Mouse (Mus musculus): ENCODE measurements around the gene Epha4.

Epha4 gene

GRCm38 (mm10) chr1:77514963-77515650, at the start of gene Epha4:
Gene Epha4, minus strand, starts transcription at chr1:77515088.
- peak; percentile 94 for DNase-seq (ENCODE audit: low spot score)

GRCm38 (mm10) chr1:77556199-77556598, 41.3 kb upstream of the Epha4 start:
- no peak for DNase-seq (ENCODE audit: low spot score)

- DNase-seq (ENCODE audit: low spot score): no peak
Observed at GRCm38 (mm10) chr1:77551927-77552326, 37.0 kb upstream of the Epha4 start.

- no peak for DNase-seq (ENCODE audit: low spot score)
Observed at GRCm38 (mm10) chr1:77545722-77546121, 30.8 kb upstream of the Epha4 start.

GRCm38 (mm10) chr1:77545035-77545434, 30.1 kb upstream of the Epha4 start:
- DNase-seq (ENCODE audit: low spot score): no peak

- DNase-seq (ENCODE audit: low spot score): no peak
Observed at GRCm38 (mm10) chr1:77544279-77544678, 29.4 kb upstream of the Epha4 start.

- no peak for DNase-seq (ENCODE audit: low spot score)
Observed at GRCm38 (mm10) chr1:77539945-77540344, 25.1 kb upstream of the Epha4 start.

GRCm38 (mm10) chr1:77538559-77538958, 23.7 kb upstream of the Epha4 start:
- peak; percentile 10 for DNase-seq (ENCODE audit: low spot score)

GRCm38 (mm10) chr1:77535905-77536304, 21.0 kb upstream of the Epha4 start:
- DNase-seq (ENCODE audit: low spot score): peak; percentile 24

GRCm38 (mm10) chr1:77532576-77533183, 17.8 kb upstream of the Epha4 start:
- DNase-seq (ENCODE audit: low spot score): no peak

GRCm38 (mm10) chr1:77531934-77532575, 17.2 kb upstream of the Epha4 start:
- peak; percentile 11 for DNase-seq (ENCODE audit: low spot score)

- peak; percentile 37 for DNase-seq (ENCODE audit: low spot score)
Observed at GRCm38 (mm10) chr1:77525082-77525481, 10.2 kb upstream of the Epha4 start.

- no peak for DNase-seq (ENCODE audit: low spot score)
Observed at GRCm38 (mm10) chr1:77523354-77523753, 8.5 kb upstream of the Epha4 start.

- DNase-seq (ENCODE audit: low spot score): no peak
Observed at GRCm38 (mm10) chr1:77521640-77522539, 7.0 kb upstream of the Epha4 start.

GRCm38 (mm10) chr1:77518715-77519114, 3.8 kb upstream of the Epha4 start:
- no peak for DNase-seq (ENCODE audit: low spot score)

GRCm38 (mm10) chr1:77516203-77516991, 1.5 kb upstream of the Epha4 start:
- peak; percentile 91 for DNase-seq (ENCODE audit: low spot score)

GRCm38 (mm10) chr1:77515651-77515981, 728 bp upstream of the Epha4 start:
- DNase-seq (ENCODE audit: low spot score): peak; percentile 12

GRCm38 (mm10) chr1:77514325-77514962, 444 bp downstream of the Epha4 start:
- peak; percentile 24 for DNase-seq (ENCODE audit: low spot score)

GRCm38 (mm10) chr1:77513959-77514324, 946 bp downstream of the Epha4 start:
- no peak for DNase-seq (ENCODE audit: low spot score)

GRCm38 (mm10) chr1:77513411-77513941, 1.4 kb downstream of the Epha4 start:
- DNase-seq (ENCODE audit: low spot score): peak; percentile 61

Data from lung, postnatal 25 days (tissue).